Mouse (Mus musculus) G1E (cell line): ENCODE results near the gene Polr3e.

Source experiments
- CTCF ChIP-seq: IDR thresholded peaks from 2 replicates; pipeline ENCODE4 v1.5.1; 2012; ENCODE audit warnings: low read depth, low read length, inconsistent platforms, mixed read lengths
- TAL1 ChIP-seq: conservative IDR thresholded peaks from 2 replicates; pipeline ENCODE4 v1.6.1; 2012; ENCODE audit warnings: low read depth, low read length, inconsistent platforms, mixed read lengths

DNA sequence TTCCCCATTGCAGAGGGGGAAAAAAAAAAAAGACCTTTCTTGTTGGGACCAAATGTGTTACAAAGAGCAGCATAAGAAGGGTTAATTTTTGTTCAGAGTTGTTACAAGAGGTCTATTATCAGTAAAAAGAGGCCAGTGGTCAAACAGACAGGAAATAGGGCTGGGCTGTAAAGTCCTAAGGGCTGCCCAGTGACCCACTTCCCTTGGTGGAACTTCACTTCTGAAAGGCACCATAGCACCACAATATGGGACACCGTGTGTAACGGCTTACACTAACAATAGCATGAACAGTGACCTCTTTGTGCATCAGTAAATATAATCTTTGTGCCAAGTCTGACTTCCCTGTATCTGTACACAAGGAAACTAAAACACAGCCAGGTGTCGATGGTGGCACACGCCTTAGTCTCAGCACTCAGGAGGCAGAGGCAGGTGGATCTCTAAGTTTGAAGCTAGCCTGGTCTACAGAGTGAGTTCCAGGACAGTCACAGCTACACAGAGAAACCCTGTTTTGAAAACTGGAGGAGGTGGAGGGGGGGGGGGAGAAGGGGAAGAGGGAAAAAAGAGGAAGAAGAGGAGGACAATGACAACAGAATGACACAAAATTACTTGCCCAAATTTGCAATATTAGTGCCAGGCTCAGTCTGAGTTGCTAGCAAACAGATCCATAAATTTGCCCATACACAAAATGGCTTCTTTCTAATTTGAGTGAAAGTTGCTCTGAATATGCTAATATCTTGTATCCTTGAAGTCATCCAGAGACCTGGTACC lies 33.8 kb upstream of the Polr3e start:
- TF ChIP-seq CTCF (no peak), TAL1 (no peak)
